Mouse (Mus musculus) forebrain, embryonic 13.5 days (tissue): ENCODE results near the gene Unc13c. TPM values are rescaled to one million over a fixed set of nuclear protein-coding genes. Genes with fewer than 3 reads are reported as not detected.

Experiments
- ATAC-seq: fragments of 200-750 bp; cut with Nextera tagmentation; 2 replicates; pipeline ENCODE4 v1.8.0; 2017
- H3K27ac ChIP-seq: fragments of 300-500 bp; sonication (generic); 2 replicates; pipeline ENCODE4 v1.5.1; 2015; ENCODE audit warnings: inconsistent platforms, mild to moderate bottlenecking, moderate library complexity
- H3K27me3 ChIP-seq: fragments of 300-500 bp; sonication (generic); 2 replicates; pipeline ENCODE4 v1.6.1; 2015; ENCODE audit warnings: mild to moderate bottlenecking, inconsistent platforms
- H3K36me3 ChIP-seq: fragments of 300-500 bp; sonication (generic); 2 replicates; pipeline ENCODE4 v1.6.1; 2015; ENCODE audit warnings: mild to moderate bottlenecking, inconsistent platforms; ENCODE audit not compliant: poor library complexity, severe bottlenecking
- H3K4me1 ChIP-seq: fragments of 300-500 bp; sonication (generic); 2 replicates; pipeline ENCODE4 v1.6.1; 2015; ENCODE audit warnings: inconsistent platforms
- H3K4me2 ChIP-seq: fragments of 300-500 bp; sonication (generic); 2 replicates; pipeline ENCODE4 v1.6.1; 2015; ENCODE audit warnings: inconsistent platforms, mild to moderate bottlenecking, moderate library complexity
- H3K4me3 ChIP-seq: fragments of 300-500 bp; sonication (generic); 2 replicates; pipeline ENCODE4 v1.5.1; 2015; ENCODE audit warnings: mild to moderate bottlenecking, inconsistent platforms
- H3K9ac ChIP-seq: fragments of 300-500 bp; sonication (generic); 2 replicates; pipeline ENCODE4 v1.6.1; 2015; ENCODE audit warnings: mild to moderate bottlenecking, inconsistent platforms
- H3K9me3 ChIP-seq: fragments of 300-500 bp; sonication (generic); replicated peaks from 2 replicates; pipeline ENCODE4 v1.6.1; 2016; ENCODE audit warnings: inconsistent platforms
- WGBS: fragments of 180-500 bp; shearing (Covaris S2); methylation state at CpG from one replicate; pipeline ENCODE4 v1.1.7; 2015; 5-methylcytosine and 5-hydroxymethylcytosine counted together
- polyA plus RNA-seq: library from polyadenylated mRNA; unstranded; fragments of >200 nt; fragmentation: Nextera tagmentation; extraction: Ambion mirVana; gene quantifications from 2 replicates; pipeline ENCODE4 v1.2.1, GENCODE M21; 2015

Gene Unc13c
- polyA plus RNA-seq, 1 experiment from 2014 or later = 0.87 TPM

- H3K4me3 ChIP-seq = no peak overlapping the region
- H3K9me3 ChIP-seq = no peaks in the 10 kb centered on the region
- no peak overlapping the region for H3K4me2 ChIP-seq
- peaks cover 9% of the 10 kb centered on the region for H3K4me1 ChIP-seq
- peak; percentile 55; the same call in 1 of the 2 replicates for ATAC-seq
- WGBS = 81% methylated on average over 2 of the region's 2 CpGs
- H3K36me3 ChIP-seq = no peaks in the 10 kb centered on the region
- H3K27ac ChIP-seq = no peak overlapping the region
- H3K9ac ChIP-seq = no peak overlapping the region
- no peaks in the 10 kb centered on the region for H3K27me3 ChIP-seq
Observed at GRCm38 (mm10) chr9:73681580-73681979, 287.2 kb downstream of the Unc13c start.

GRCm38 (mm10) chr9:73680545-73681495 lies 287.9 kb downstream of the Unc13c start:
- no peak overlapping the region for H3K4me3 ChIP-seq
- peaks cover 9% of the 10 kb centered on the region for H3K4me1 ChIP-seq
- no peaks in the 10 kb centered on the region for H3K9me3 ChIP-seq
- peak overlapping the region; percentile 54 for H3K27ac ChIP-seq
- peak; percentile 85 for ATAC-seq
- H3K4me2 ChIP-seq = no peak overlapping the region; the same call in 1 of the 2 replicates
- H3K9ac ChIP-seq = no peak overlapping the region
- no peaks in the 10 kb centered on the region for H3K36me3 ChIP-seq
- no peaks in the 10 kb centered on the region for H3K27me3 ChIP-seq
- 54% methylated on average over 13 of the region's 13 CpGs for WGBS

GRCm38 (mm10) chr9:73671656-73672212 lies 297.0 kb downstream of the Unc13c start:
- Histone ChIP-seq H3K27ac (no peak overlapping the region), H3K36me3 (no peaks in the 10 kb centered on the region), H3K9ac (no peak overlapping the region), H3K4me1 (no peaks in the 10 kb centered on the region), H3K4me3 (no peak overlapping the region), H3K27me3 (no peaks in the 10 kb centered on the region), H3K4me2 (no peak overlapping the region), H3K9me3 (no peaks in the 10 kb centered on the region)
- ATAC-seq = no peak
- 54% methylated on average over 6 of the region's 6 CpGs for WGBS

GRCm38 (mm10) chr9:73670040-73670439 lies 298.7 kb downstream of the Unc13c start:
- H3K36me3 ChIP-seq = no peaks in the 10 kb centered on the region
- ATAC-seq = no peak
- no peaks in the 10 kb centered on the region for H3K27me3 ChIP-seq
- H3K4me2 ChIP-seq = no peak overlapping the region
- no peaks in the 10 kb centered on the region for H3K4me1 ChIP-seq
- 90% methylated on average over 2 of the region's 2 CpGs for WGBS
- H3K27ac ChIP-seq = no peak overlapping the region
- no peaks in the 10 kb centered on the region for H3K9me3 ChIP-seq
- no peak overlapping the region for H3K4me3 ChIP-seq
- no peak overlapping the region for H3K9ac ChIP-seq

- H3K4me3 ChIP-seq = no peak overlapping the region
- H3K4me1 ChIP-seq = no peaks in the 10 kb centered on the region
- H3K9me3 ChIP-seq = no peaks in the 10 kb centered on the region
- H3K4me2 ChIP-seq = no peak overlapping the region
- H3K36me3 ChIP-seq = no peaks in the 10 kb centered on the region
- H3K27me3 ChIP-seq = no peaks in the 10 kb centered on the region
- H3K27ac ChIP-seq = no peak overlapping the region
- WGBS = 89% methylated on average over 7 of the region's 7 CpGs
- H3K9ac ChIP-seq = no peak overlapping the region
- no peak for ATAC-seq
Observed at GRCm38 (mm10) chr9:73662839-73663238, 305.9 kb downstream of the Unc13c start.

- H3K9ac ChIP-seq = no peak overlapping the region
- no peaks in the 10 kb centered on the region for H3K4me1 ChIP-seq
- WGBS = 100% methylated on average over 1 of the region's 1 CpGs
- H3K4me3 ChIP-seq = no peak overlapping the region
- no peaks in the 10 kb centered on the region for H3K36me3 ChIP-seq
- ATAC-seq = no peak
- H3K4me2 ChIP-seq = no peak overlapping the region
- no peaks in the 10 kb centered on the region for H3K27me3 ChIP-seq
- no peak overlapping the region for H3K27ac ChIP-seq
- no peaks in the 10 kb centered on the region for H3K9me3 ChIP-seq
Observed at GRCm38 (mm10) chr9:73649088-73649487, 319.7 kb downstream of the Unc13c start.

- ATAC-seq = no peak
- no peaks in the 10 kb centered on the region for H3K36me3 ChIP-seq
- no peak overlapping the region for H3K9ac ChIP-seq
- H3K27ac ChIP-seq = no peak overlapping the region
- no peaks in the 10 kb centered on the region for H3K27me3 ChIP-seq
- 97% methylated on average over 1 of the region's 1 CpGs for WGBS
- H3K4me3 ChIP-seq = no peak overlapping the region
- H3K4me2 ChIP-seq = no peak overlapping the region
- H3K4me1 ChIP-seq = no peaks in the 10 kb centered on the region
- no peaks in the 10 kb centered on the region for H3K9me3 ChIP-seq
Observed at GRCm38 (mm10) chr9:73638119-73638518, 330.6 kb downstream of the Unc13c start.

GRCm38 (mm10) chr9:73625171-73625570 lies 343.6 kb downstream of the Unc13c start:
- Histone ChIP-seq H3K4me2 (no peak overlapping the region), H3K9me3 (no peaks in the 10 kb centered on the region), H3K27me3 (no peaks in the 10 kb centered on the region), H3K36me3 (no peaks in the 10 kb centered on the region), H3K27ac (no peak overlapping the region), H3K4me3 (no peak overlapping the region), H3K4me1 (no peaks in the 10 kb centered on the region), H3K9ac (no peak overlapping the region)
- 72% methylated on average over 1 of the region's 1 CpGs for WGBS
- no peak for ATAC-seq

- Histone ChIP-seq H3K27me3 (no peaks in the 10 kb centered on the region), H3K36me3 (no peaks in the 10 kb centered on the region), H3K4me1 (no peaks in the 10 kb centered on the region), H3K4me3 (no peak overlapping the region), H3K4me2 (no peak overlapping the region), H3K9ac (no peak overlapping the region), H3K27ac (no peak overlapping the region), H3K9me3 (no peaks in the 10 kb centered on the region)
- WGBS = 78% methylated on average over 4 of the region's 4 CpGs
- ATAC-seq = no peak
Observed at GRCm38 (mm10) chr9:73612896-73613295, 355.9 kb downstream of the Unc13c start.

GRCm38 (mm10) chr9:73603921-73604320 lies 364.8 kb downstream of the Unc13c start:
- Histone ChIP-seq H3K27me3 (no peaks in the 10 kb centered on the region), H3K4me3 (no peak overlapping the region), H3K9me3 (no peaks in the 10 kb centered on the region), H3K4me2 (no peak overlapping the region), H3K27ac (no peak overlapping the region), H3K9ac (no peak overlapping the region), H3K36me3 (no peaks in the 10 kb centered on the region), H3K4me1 (no peaks in the 10 kb centered on the region)
- WGBS = 75% methylated on average over 1 of the region's 1 CpGs
- no peak for ATAC-seq

- Histone ChIP-seq H3K36me3 (no peaks in the 10 kb centered on the region), H3K9ac (no peak overlapping the region), H3K27me3 (no peaks in the 10 kb centered on the region), H3K4me2 (no peak overlapping the region), H3K9me3 (no peaks in the 10 kb centered on the region; the same call in 1 of the 2 replicates), H3K4me3 (no peak overlapping the region), H3K4me1 (no peaks in the 10 kb centered on the region), H3K27ac (no peak overlapping the region)
- ATAC-seq = no peak
- WGBS = 71% methylated on average over 4 of the region's 4 CpGs
Observed at GRCm38 (mm10) chr9:73565558-73565957, 403.2 kb downstream of the Unc13c start.

GRCm38 (mm10) chr9:73560037-73560436 lies 408.7 kb downstream of the Unc13c start:
- H3K27me3 ChIP-seq = no peaks in the 10 kb centered on the region
- no peaks in the 10 kb centered on the region for H3K9me3 ChIP-seq
- 72% methylated on average over 5 of the region's 5 CpGs for WGBS
- no peaks in the 10 kb centered on the region for H3K36me3 ChIP-seq
- no peak overlapping the region for H3K4me3 ChIP-seq
- no peaks in the 10 kb centered on the region for H3K4me1 ChIP-seq
- no peak overlapping the region for H3K4me2 ChIP-seq
- ATAC-seq = no peak
- H3K27ac ChIP-seq = no peak overlapping the region
- no peak overlapping the region for H3K9ac ChIP-seq
